Mouse (Mus musculus): ENCODE measurements around the gene Smdt1. TPM values are rescaled to one million over a fixed set of nuclear protein-coding genes. Genes with fewer than 3 reads are reported as not detected.

The Smdt1 gene
- polyA plus RNA-seq, 1 experiment from 2014 or later = 202 TPM

- H3K27ac ChIP-seq = peak overlapping the region; percentile 100
- no peaks in the 10 kb centered on the region for H3K9me3 ChIP-seq (replicated peaks)
- DNase-seq = no peak
- no peak for ATAC-seq (ENCODE audit: low read depth)
- H3K4me3 ChIP-seq (replicated peaks) = peak overlapping the region; percentile 83
- H3K4me1 ChIP-seq (replicated peaks) = peaks cover 85% of the 10 kb centered on the region
- peak overlapping the region; percentile 97 for H3K4me2 ChIP-seq
- 82% methylated on average over 27 of the region's 27 CpGs for WGBS (ENCODE audit: insufficient replicate concordance)
- H3K27me3 ChIP-seq = no peaks in the 10 kb centered on the region
- H3K36me3 ChIP-seq = peaks cover 42% of the 10 kb centered on the region
- H3K9ac ChIP-seq = peak overlapping the region; percentile 97
These were observed 4.9 kb downstream of the Smdt1 start for GRCm38 (mm10) chr15:82343368-82344287.

DNA sequence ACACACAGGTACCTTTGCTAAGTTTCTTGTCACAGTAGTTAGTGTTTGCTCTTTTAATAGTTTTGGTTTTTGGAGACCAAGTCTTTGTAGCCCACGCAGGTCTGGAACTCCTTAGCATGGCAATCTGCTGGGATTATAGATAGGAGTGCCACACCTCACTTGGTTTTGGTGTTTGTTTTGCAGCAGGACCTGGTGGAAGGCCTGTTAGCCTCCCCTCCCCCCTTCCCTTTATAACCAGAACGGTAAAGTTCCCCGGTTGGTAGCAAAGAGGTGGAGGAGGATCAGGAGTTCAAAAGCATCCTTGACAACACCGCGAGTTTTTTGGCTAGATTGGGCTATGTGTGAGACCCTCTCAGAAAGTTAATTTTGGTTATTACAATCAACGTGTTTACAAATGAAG lies 6.2 kb downstream of the Smdt1 start:
- Histone ChIP-seq H3K27me3 (no peaks in the 10 kb centered on the region), H3K4me3 (replicated peaks) (peak overlapping the region; percentile 83), H3K36me3 (peaks cover 56% of the 10 kb centered on the region), H3K9me3 (replicated peaks) (no peaks in the 10 kb centered on the region), H3K9ac (peak overlapping the region; percentile 97), H3K4me2 (peak overlapping the region; percentile 97), H3K27ac (peak overlapping the region; percentile 100), H3K4me1 (replicated peaks) (peaks cover 88% of the 10 kb centered on the region)
- WGBS (ENCODE audit: insufficient replicate concordance) = 54% methylated on average over 6 of the region's 6 CpGs
- DNase-seq (no peak), ATAC-seq (ENCODE audit: low read depth) (no peak)

- peak overlapping the region; percentile 97 for H3K4me2 ChIP-seq
- peak overlapping the region; percentile 94 for H3K27ac ChIP-seq
- DNase-seq (peak; percentile 99), ATAC-seq (ENCODE audit: low read depth) (peak; percentile 83)
- under 1% methylated on average over 51 of the region's 51 CpGs for WGBS (ENCODE audit: insufficient replicate concordance)
- peaks cover 88% of the 10 kb centered on the region for H3K4me1 ChIP-seq (replicated peaks)
- peaks cover 65% of the 10 kb centered on the region for H3K36me3 ChIP-seq
- peak overlapping the region; percentile 77 for H3K4me3 ChIP-seq (replicated peaks)
- no peaks in the 10 kb centered on the region for H3K27me3 ChIP-seq
- peak overlapping the region; percentile 85 for H3K9ac ChIP-seq
- H3K9me3 ChIP-seq (replicated peaks) = no peaks in the 10 kb centered on the region
These were observed 7.2 kb downstream of the Smdt1 start for GRCm38 (mm10) chr15:82345820-82346470.

DNA sequence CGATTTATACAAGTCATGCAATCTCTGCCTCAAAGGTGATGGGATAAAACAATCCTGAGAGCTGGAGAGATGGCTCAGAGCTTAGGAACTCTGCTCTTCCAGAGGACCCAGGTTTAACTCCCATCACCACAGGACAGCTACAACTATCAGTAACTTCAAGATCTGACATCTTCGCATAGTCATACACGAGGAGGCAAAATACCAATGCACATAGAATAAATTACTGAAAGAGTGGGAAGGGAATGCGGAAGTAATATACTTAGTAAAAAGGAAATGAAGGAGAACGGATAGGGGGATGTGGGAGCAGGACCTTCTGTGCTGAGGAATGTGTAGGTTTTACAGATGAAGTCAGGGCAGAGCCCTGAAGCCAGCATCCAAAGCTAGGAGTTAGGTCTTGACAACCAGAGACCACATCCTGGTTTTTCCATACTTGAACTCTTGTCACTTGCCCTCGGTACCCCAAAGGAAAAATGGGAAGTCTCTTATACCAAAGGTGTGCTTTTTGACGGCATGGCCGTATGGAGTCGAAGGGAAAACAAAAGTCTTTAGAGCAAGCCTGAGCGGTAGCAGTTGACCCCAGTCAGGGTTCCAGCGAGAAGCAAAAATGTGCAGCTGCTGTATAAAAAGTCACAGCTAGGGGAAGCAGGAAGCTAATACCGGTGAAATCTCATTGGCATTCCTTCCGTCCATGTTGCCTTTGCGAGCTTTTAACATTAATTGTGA lies 8.0 kb downstream of the Smdt1 start:
- WGBS (ENCODE audit: insufficient replicate concordance) = 31% methylated on average over 14 of the region's 14 CpGs
- Histone ChIP-seq H3K36me3 (peaks cover 68% of the 10 kb centered on the region), H3K9ac (peak overlapping the region; percentile 85), H3K4me2 (peak overlapping the region; percentile 89), H3K27ac (peak overlapping the region; percentile 94), H3K4me1 (replicated peaks) (peaks cover 92% of the 10 kb centered on the region), H3K9me3 (replicated peaks) (no peaks in the 10 kb centered on the region), H3K27me3 (no peaks in the 10 kb centered on the region), H3K4me3 (replicated peaks) (peak overlapping the region; percentile 77)
- DNase-seq (no peak), ATAC-seq (ENCODE audit: low read depth) (no peak)

- ATAC-seq (ENCODE audit: low read depth) = no peak
- H3K27ac ChIP-seq = peak overlapping the region; percentile 94
These were observed 8.5 kb downstream of the Smdt1 start for GRCm38 (mm10) chr15:82347303-82347676.

GRCm38 (mm10) chr15:82347852-82348251 lies 9.1 kb downstream of the Smdt1 start:
- peak overlapping the region; percentile 85 for H3K9ac ChIP-seq
- peak overlapping the region; percentile 94 for H3K27ac ChIP-seq
- no peaks in the 10 kb centered on the region for H3K27me3 ChIP-seq
- H3K9me3 ChIP-seq (replicated peaks) = no peaks in the 10 kb centered on the region
- H3K4me3 ChIP-seq (replicated peaks) = peak overlapping the region; percentile 77
- H3K4me1 ChIP-seq (replicated peaks) = peaks cover 92% of the 10 kb centered on the region
- 86% methylated on average over 12 of the region's 12 CpGs for WGBS (ENCODE audit: insufficient replicate concordance)
- H3K36me3 ChIP-seq = peaks cover 70% of the 10 kb centered on the region
- DNase-seq (no peak), ATAC-seq (ENCODE audit: low read depth) (no peak)
- peak overlapping the region; percentile 89 for H3K4me2 ChIP-seq

More at GRCm38 (mm10) chr15:82347303-82347676, 8.5 kb downstream of the Smdt1 start:
- 62% methylated on average over 4 of the region's 4 CpGs for WGBS (ENCODE audit: insufficient replicate concordance)
- Histone ChIP-seq H3K9ac (peak overlapping the region; percentile 85), H3K4me1 (replicated peaks) (peaks cover 92% of the 10 kb centered on the region), H3K9me3 (replicated peaks) (no peaks in the 10 kb centered on the region), H3K36me3 (peaks cover 70% of the 10 kb centered on the region), H3K27me3 (no peaks in the 10 kb centered on the region), H3K4me3 (replicated peaks) (peak overlapping the region; percentile 77), H3K4me2 (peak overlapping the region; percentile 89)
- DNase-seq = no peak

GRCm38 (mm10) chr15:82348258-82348998 lies 9.7 kb downstream of the Smdt1 start:
- peak overlapping the region; percentile 94 for H3K27ac ChIP-seq

DNA sequence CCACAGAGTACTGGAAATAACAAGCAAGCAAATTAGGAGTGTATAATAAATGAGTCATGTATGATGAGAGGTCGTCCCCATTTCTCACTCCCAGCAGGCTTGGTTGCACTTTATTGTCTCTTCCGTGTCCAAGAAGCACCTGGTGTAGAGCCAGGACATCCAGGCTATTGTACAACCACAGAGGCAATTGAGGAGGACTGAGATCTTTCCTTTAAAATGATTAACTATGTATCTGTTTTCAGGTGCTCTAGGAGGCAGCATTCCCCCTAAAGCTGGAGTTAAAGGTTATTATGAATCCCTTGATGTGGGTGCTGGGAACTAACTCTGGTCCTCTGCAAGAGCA lies 10.2 kb downstream of the Smdt1 start:
- no peaks in the 10 kb centered on the region for H3K27me3 ChIP-seq
- peaks cover 60% of the 10 kb centered on the region for H3K36me3 ChIP-seq

More at GRCm38 (mm10) chr15:82348258-82348998, 9.7 kb downstream of the Smdt1 start:
- WGBS (ENCODE audit: insufficient replicate concordance) = 65% methylated on average over 8 of the region's 8 CpGs
- ATAC-seq (ENCODE audit: low read depth) (no peak), DNase-seq (no peak)
- Histone ChIP-seq H3K4me3 (replicated peaks) (peak overlapping the region; percentile 77; the same call in 1 of the 2 replicates), H3K36me3 (peaks cover 65% of the 10 kb centered on the region), H3K9me3 (replicated peaks) (no peaks in the 10 kb centered on the region), H3K4me1 (replicated peaks) (peaks cover 92% of the 10 kb centered on the region), H3K9ac (peak overlapping the region; percentile 85), H3K27me3 (no peaks in the 10 kb centered on the region), H3K4me2 (peak overlapping the region; percentile 89)

DNA sequence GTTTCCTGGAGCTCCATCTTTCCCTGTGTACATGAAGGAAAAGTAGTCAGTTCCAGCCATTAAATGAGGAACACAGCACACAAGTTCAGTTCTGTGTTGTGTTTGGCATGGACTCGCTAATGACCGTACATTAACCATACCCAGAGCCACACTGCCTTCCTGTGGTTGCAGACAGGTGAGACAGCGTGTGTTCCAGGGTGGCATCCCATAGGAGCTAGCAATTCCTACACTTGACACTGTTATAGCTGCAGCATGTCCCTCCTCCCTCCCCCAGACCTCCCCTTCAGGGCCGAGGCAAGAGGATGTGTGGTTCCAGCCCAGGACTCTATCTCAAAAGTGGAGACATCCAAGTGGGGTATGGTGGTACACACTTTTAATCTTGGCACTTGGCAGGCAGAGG lies 11.6 kb downstream of the Smdt1 start:
- no peak for ATAC-seq (ENCODE audit: low read depth)
- DNase-seq = no peak
- no peak overlapping the region for H3K4me2 ChIP-seq
- peak overlapping the region; percentile 94 for H3K27ac ChIP-seq
- peaks cover 80% of the 10 kb centered on the region for H3K4me1 ChIP-seq (replicated peaks)
- no peaks in the 10 kb centered on the region for H3K27me3 ChIP-seq
- 84% methylated on average over 4 of the region's 4 CpGs for whole genome bisulfite sequencing (ENCODE audit: insufficient replicate concordance)
- H3K9me3 ChIP-seq (replicated peaks) = no peaks in the 10 kb centered on the region
- H3K36me3 ChIP-seq = peaks cover 46% of the 10 kb centered on the region
- no peak overlapping the region for H3K4me3 ChIP-seq (replicated peaks)
- 0 out of 2 replicates have a peak overlapping the region, but pooled peaks have one; percentile 26 for H3K9ac ChIP-seq

More for the DNA sequence above, 10.2 kb downstream of the Smdt1 start:
- ATAC-seq (ENCODE audit: low read depth) (no peak), DNase-seq (no peak)
- Histone ChIP-seq H3K4me3 (replicated peaks) (no peak overlapping the region), H3K9me3 (replicated peaks) (no peaks in the 10 kb centered on the region), H3K27ac (peak overlapping the region; percentile 94), H3K4me2 (peak overlapping the region; percentile 89; the same call in 1 of the 2 replicates), H3K4me1 (replicated peaks) (peaks cover 87% of the 10 kb centered on the region), H3K9ac (peak overlapping the region; percentile 31; the same call in 1 of the 2 replicates)
- 86% methylated on average over 2 of the region's 2 CpGs for WGBS (ENCODE audit: insufficient replicate concordance)

GRCm38 (mm10) chr15:82351480-82351879 lies 12.7 kb downstream of the Smdt1 start:
- peak overlapping the region; percentile 94 for H3K27ac ChIP-seq
- H3K9ac ChIP-seq = peak overlapping the region; percentile 99
- peak overlapping the region; percentile 90 for H3K4me2 ChIP-seq
- H3K27me3 ChIP-seq = no peaks in the 10 kb centered on the region
- no peaks in the 10 kb centered on the region for H3K9me3 ChIP-seq (replicated peaks)
- ATAC-seq (ENCODE audit: low read depth) (peak; percentile 23), DNase-seq (peak; percentile 54)
- peaks cover 45% of the 10 kb centered on the region for H3K36me3 ChIP-seq
- peaks cover 80% of the 10 kb centered on the region for H3K4me1 ChIP-seq (replicated peaks)
- 38% methylated on average over 3 of the region's 3 CpGs for WGBS (ENCODE audit: insufficient replicate concordance)
- H3K4me3 ChIP-seq (replicated peaks) = peak overlapping the region; percentile 97
